Mouse (Mus musculus) kidney, postnatal 4 days (tissue): ENCODE measurements around the gene Olfr700.
"Not testable (repeated sequence)": the region's sequence is repeated elsewhere in the genome, so short reads cannot be mapped to it uniquely, and the experiment has no call there.

Source experiments
- DNase-seq, 2 experiments: peaks; one replicate each; pipeline ENCODE4 v3.0.0; 2021; ENCODE audit warnings: mixed read lengths in 2 of 2

Gene Olfr700

GRCm38 (mm10) chr7:106808734-106809133 lies at the start of gene Olfr700:
Olfr700 (minus strand) TSS chr7:106808834.
- no peak for DNase-seq

DNA sequence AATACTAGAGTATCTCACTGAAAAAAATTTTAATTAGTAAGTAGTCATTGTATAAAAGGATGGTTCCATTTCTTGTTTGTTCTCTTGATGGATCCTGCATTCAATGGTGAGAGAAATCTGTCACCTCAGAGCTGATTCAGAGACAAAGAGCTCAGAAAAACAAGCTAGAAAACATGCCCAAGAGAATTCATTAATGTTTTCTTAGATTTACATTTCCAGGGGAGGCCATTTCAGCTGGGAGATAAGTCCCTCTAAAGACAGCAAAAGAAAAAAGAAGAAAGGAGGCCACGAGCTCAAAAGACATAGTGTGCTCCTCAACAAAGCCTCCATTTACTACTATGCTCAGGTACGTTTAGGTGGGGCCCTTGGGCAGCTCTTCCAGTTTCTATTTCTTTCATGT lies 34.4 kb upstream of the Olfr700 start, which contains the start of gene Olfr703:
Gene Olfr703 (plus strand): TSS at position 301 of the 400 bp plus-strand sequence.
- no peak for DNase-seq

DNA sequence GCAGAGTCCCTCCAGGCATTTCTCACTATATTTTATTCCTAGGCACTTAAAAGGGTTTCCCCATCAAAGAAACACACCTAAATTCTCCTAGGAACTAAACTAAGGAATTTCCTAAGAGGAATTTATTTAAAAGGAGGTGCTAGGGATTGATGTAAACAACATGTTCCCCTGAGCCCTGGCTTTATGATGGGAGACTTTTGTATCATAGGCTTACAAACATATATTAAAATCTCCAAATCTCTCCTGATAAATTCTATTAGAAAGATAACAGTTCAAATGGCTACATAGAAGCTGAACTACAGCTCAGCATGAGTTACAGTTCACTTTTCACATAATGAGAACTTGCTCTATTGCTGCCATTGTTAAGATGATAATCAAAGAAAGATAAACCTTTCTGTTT lies 25.2 kb upstream of the Olfr700 start, which contains the start of gene Olfr702:
Gene Olfr702 (minus strand): TSS at position 101 of the 400 bp plus-strand sequence.
- no peak for DNase-seq

DNA sequence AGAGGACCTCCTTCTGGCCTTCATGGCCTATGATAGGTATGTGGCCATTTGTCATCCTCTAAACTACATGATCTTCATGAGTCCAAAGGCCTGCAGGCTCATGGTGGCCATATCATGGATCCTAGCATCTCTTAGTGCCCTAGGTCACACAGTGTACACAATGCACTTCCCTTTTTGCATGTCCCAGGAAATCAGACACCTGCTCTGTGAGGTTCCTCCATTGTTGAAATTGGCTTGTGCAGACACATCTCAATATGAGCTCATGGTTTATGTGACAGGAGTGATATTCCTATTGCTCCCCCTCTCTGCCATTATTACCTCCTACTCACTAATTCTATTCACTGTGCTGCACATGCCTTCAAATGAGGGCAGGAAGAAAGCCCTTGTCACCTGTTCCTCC lies 9.8 kb upstream of the Olfr700 start:
- no peak for DNase-seq

GRCm38 (mm10) chr7:106815775-106816174 lies 7.1 kb upstream of the Olfr700 start:
- peak; percentile 4 to 6 for DNase-seq

- no peak for DNase-seq
Measured at GRCm38 (mm10) chr7:106813829-106814228, 5.2 kb upstream of the Olfr700 start, which contains the start of gene Olfr701. Olfr701 (plus strand) TSS chr7:106814129.

DNA sequence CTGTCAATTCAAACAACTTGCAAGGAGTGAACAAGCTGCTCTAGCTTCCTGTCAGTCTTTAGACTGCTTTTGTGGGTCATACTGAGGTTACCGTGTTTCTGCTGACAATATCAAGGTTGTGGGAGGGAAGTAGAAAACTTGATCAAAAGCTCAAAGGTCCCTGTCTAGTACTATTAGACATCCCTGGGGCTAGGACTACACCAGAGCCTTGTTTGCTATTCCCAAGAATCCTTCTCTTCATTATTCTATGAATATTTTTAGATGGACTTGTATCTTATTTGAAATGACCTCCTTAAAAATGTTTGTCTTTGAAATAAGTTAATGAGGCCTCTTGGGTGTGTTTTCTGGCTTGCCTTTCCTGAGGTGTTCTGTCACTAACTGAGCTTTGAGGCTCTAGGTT lies 15.5 kb downstream of the Olfr700 start, which contains the start of gene Olfr699:
Gene Olfr699 (minus strand): TSS at position 101 of the 400 bp plus-strand sequence.
- DNase-seq, result no peak

DNA sequence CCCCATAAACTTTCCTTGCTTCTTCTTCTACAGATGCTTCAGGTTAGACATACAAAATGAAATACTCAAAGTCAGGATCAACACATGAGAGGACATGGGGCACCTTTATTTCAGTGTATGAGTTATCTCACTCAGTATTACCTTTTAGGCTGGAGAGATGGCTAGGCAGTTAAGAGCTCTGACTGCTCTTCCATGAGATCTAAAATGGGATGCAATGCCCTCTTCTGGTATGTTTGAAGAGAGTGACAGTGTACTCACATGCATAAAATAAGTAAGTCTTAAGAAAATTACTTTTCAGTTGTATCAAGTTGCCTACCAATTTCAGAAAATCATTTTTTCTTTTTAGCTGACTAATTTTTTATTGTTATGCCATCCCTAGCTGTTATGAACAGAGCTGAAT lies 20.3 kb downstream of the Olfr700 start:
- DNase-seq, result no peak

DNA sequence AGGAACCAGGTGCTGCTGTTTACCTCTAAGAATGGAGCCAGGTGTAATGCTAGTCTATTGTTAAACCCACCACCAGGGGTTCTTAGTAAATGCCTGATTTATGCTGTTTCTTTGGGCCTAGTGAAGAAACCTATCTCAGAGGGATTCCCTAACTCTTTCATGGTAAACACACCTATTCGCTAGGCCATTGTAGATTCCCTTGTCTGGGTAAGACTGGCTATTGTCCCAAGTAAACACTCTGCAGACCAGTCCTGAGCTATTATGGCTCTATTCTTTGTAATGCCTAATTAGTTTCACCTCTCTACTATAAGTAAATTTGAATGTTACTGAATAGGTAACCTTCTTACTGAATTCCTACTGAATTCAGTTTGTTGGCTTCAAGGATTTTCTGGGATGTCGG lies 47.6 kb downstream of the Olfr700 start:
- not testable (repeated sequence) for DNase-seq

GRCm38 (mm10) chr7:106758800-106759199 lies 49.8 kb downstream of the Olfr700 start:
- no peak for DNase-seq
